Mouse (Mus musculus) ES-CJ7 (cell line): ENCODE results near the gene Ppm1b.

Source experiments
- DNase-seq: peaks from one replicate; pipeline ENCODE4 v3.0.0; 2011; ENCODE audit warnings: low read depth, low spot score

Gene Ppm1b

DNA sequence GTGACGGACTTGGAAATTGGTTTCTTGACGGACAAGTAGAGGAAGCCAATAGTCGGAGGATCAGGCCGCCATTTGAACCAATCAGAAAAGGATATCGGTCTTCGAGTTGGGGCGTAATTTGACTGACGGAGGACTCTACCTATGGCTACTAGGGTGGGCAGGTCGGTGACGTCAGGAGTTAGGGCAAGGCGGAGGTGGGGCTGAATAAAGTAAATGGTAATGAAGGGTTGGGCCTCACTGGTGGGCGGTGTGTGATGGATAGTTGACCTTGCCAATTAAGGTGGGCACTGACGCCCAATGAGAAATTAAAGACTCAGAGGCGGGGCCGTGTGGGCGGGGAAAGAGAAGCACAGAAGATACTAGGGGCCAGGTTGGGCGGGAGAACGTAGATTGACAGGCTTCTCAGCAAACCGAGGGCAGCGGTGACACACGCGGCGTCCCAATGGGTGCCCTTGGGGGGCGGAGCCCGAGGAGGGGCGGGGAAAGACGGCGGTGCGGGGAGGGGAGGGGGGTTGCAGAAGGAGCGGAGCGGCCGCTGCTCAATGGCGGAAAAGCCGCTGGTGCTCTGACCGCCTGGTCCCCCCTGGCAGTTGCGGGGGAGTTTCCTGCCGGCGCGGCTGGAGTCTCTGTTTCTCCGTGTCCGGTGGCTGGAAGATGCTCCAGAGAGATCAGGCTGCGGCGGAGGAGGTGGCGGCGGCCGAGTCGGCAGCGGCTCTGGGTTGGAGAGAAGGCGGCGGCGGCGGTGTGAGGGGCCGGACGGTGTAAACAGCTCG, 1.1 kb downstream of the Ppm1b start:
- peak; percentile 100 for DNase-seq

DNA sequence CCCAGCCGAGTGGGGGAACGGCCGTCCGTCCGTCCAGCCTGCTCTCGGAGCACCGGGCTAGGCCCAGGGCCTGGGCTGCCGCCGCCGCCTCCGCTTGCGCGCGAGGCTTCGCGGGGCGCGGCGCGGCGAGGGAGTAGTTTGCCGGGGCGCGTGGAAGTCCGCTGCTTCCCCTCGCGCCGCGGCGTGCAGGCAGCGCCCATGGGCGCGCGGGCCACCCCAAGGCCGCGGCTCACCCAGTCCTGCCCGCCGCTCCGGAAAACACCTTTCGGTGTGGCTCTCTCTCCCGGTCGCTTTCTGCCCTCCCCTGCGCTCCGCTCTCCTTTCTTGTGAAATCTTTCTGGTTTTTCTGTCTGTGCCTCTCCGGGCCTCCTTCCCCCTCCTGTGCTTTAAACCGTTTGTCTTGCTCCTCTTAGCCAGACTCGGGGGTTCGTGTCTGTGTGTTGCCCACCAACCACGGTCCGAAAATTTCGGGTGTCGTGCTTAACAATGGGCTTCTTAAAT, 1.9 kb downstream of the Ppm1b start:
- no peak for DNase-seq

DNA sequence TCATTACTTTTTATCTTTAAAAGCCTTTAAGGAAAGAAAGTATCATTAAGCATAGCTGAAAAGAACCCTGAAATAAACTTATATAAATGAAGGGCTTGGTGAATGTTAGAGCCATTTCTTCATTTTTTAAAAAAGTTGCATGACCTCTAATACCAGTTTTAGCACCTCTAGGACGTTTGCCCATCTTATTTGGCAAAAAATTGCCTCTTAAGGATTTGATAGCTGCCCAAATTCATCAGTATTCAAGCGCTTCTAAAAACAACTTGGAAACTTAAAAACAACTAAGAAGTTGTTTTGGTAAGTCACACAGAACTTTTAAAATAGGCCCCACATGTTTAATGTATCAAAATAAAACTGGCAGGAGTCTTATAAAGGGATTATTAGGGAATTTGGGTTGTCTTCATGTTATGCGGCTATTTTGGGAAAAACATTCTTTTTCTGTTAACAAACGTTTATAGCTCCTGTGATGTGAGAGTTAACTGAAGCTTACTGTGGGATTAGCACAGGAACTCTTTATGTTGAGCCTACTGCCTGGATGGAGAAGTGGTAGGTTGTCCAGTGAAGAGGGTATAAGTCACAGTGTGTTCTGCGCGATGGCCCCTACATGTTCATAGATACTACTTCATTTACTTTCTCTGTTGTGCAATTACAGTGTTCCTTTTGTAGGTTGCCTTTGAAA, 2.6 kb downstream of the Ppm1b start:
- DNase-seq: no peak

DNA sequence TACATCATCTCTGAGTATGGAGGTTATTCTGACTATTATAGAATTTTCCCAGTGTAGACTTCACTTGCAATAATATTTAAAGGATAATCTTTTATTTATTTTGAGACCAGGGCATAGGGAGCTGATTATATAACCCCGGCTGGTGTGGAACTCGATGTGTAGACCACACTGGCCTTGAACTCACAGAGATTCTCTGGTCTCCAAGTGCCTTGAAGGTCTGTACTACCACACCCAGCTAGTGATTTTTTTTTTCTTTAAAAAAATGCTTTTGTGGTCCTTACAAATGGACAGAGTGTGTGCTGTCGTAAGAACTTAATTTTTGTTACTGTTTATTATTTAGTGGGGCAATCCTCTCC, 3.1 kb downstream of the Ppm1b start:
- DNase-seq: no peak

DNA sequence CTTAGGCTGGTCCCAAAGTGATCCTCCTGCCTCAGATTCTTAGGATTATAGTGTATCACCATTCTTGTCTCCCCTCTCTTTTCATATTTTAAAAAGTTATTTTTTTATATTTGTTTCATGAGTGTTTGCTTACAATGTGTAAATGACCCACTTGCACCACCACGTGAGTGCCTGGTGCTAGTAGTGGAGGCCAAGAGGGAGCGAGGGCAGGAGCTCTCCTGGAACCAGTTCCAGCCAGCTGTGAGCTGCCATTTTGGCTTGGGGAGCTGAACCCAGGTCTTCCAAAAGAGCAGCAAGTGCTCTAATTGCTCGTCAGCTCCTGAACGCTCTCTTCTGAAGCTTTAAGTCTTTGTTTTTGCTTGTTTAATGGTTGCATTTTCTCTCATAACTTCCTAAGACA, 3.6 kb downstream of the Ppm1b start:
- DNase-seq: peak; percentile 85

DNA sequence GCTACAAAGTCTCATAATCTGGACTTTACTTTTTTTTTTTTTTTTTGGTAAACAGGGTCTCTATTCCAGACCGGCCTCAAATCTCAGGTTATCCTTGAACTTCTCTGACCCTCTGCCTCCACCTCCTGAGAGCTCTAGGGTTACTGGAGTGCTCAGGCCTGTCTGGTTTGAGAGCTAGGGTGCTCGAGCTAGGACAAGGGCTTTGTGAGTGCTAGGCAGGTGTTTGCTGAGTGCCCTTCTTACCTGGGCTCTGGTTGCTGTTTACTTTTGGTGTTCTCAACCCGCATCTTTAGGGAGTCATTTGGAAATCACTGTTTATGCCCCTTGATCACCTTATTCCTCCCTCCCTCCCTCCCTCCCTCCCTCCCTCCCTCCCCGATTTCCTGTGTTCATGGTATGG, 5.5 kb downstream of the Ppm1b start:
- DNase-seq: no peak

DNA sequence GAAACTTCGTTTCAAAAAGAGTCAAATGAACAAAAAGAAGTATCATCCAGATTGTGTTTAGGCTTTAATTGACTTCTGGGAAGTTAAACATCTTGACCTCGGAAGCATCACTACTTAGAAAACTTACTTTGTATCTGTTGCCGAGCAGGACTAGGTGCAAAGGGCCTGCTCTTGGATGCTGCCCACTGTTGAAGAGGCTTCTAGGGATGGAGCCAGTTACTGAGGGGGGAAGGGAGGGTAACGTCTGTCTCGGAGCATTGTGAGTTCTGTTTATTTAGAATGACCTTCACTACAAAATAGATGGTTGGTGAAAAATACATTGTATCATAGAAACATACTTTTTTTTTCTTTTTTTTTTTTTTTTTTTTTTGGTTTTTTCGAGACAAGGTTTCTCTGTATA, 7.1 kb downstream of the Ppm1b start:
- no peak for DNase-seq

DNA sequence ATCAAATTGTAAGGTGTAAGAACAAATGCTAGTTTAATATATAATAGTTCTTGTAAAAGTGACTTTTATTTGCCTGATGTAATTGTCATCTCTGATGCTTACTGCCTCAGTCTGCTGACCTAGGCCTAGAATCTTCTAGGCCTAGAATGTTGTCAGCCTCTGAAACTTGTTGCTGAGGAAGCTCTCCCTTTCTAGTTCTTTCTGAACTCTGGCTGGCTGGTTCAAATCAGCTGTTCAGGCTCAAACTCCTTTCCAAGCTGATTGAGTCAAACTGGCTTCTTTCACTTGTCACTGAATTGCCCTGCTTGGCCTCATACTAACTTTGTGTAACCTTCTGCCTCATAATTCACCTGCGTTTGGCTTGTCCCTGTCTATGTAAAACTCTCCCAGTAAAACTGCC, 9.7 kb downstream of the Ppm1b start:
- DNase-seq: no peak

DNA sequence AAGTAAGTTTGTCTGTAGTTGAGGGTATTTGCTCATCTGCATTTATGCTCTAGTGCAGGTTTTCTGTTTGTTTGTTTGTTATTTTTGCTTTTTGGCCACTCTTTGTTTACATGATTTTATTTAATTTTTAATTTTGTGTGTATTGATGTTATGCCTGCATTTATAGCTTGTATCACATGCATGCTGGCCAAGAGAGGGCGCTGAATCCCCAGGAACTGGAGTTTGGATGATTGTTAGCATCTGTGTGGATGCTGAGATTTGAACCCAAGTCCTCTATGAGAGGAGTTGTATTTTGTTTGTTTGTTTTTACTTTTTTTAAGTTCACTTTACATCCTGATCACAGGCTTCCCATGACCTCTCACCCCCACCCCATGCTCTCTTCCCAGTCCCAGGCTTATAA, 10.5 kb downstream of the Ppm1b start:
- no peak for DNase-seq

DNA sequence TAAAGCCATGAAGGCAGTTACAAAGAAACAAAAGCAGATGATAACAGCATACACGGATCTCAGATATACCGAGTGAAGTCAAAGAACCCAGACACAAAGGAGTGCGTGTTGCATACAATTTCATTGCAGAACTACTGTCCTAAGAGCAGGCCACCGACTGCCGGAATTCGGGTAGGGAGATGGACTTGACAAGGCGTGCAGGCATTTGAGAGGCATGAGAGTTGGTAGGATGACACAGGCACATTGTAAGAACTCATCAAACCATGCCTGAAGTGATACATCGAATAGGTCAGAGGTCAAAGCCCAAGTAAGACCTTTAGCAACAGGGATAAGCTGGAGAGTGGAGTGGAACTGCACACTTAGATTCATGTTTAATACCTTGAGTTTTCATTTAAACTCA, 13.4 kb downstream of the Ppm1b start:
- no peak for DNase-seq

DNA sequence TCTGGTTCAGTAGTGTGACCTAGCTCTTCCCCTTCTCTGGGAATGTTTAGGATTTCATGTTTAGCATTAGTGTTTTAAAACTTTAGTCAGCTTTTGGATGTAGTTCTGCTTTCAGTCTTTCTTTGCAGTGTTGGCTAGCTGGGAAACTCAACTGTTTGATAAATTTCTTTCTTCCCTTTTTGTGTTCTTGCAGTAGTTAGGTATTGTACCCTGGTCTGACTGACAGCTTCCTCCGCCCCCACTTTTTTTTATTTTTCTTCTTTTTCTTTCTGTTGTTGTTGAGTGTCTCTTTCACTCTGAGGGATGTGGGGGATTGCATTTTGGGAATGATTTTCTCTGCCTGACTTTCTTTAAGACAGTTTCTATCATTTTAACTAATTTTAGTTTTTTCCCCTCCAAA, 25.2 kb downstream of the Ppm1b start:
- DNase-seq: no peak

DNA sequence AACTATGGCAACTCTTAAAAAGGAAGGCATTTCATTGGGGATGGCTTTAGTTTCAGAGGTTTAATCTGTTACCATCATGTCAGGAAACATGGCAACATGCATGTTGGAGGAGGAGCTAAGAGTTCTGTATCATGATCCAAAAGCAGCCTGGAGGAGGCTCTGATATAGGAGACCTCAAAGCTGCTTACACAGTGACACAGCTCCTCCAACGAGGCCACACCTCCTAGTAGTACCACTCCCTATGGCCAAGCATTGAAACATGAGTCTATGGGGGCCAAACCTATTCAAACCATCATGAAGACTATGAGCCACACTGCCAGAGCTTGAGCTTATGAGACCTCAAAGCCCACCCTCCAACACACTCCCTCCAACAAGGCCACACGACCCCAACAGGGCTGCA, 26.2 kb downstream of the Ppm1b start:
- DNase-seq: no peak

DNA sequence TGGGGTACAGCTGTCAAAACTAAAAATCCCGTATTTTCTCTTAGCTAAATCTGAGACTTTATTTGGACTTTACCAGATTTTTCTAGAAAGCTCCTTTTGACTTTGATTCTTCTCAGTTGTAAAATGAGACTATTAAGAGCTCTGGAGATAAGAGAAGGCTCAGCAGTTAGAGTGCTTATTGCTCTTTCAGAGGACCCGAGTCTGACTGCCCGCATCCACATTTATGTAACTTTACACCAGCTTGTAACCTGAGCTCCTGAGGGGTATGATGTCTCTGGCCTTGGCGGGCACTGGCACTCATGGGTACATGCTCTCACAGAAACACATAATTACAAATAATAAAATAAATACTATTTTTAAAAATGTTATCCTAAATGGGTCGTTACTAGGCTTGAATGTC, 29.8 kb downstream of the Ppm1b start:
- no peak for DNase-seq

DNA sequence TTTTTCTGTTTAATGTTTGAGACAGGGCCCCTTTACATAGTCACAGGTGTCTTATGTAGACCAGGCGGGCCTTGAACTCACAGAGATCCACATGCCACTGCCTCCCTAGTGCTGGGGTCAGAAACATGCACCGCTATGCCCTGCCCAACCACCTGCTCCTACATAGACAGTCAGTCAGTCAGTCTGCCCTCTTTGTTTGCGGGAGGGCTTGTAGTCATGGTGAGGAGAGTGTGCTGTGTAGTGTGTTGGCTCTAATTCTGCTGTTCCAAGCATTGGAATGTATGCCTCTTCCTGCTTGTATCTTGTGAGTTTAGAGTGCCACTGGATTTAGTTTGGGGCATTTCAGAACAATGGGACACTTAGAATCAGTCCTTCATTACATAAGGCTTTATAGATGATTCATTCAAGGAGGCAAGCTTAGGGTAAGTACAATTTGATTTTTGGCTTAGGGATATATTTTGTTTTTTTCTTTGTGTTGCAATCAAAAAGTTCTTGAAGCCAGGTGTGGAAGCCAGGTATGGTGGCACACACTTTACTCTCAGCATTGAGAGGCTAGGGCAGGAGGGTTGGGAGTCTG, 31.4 kb downstream of the Ppm1b start:
- DNase-seq: no peak

DNA sequence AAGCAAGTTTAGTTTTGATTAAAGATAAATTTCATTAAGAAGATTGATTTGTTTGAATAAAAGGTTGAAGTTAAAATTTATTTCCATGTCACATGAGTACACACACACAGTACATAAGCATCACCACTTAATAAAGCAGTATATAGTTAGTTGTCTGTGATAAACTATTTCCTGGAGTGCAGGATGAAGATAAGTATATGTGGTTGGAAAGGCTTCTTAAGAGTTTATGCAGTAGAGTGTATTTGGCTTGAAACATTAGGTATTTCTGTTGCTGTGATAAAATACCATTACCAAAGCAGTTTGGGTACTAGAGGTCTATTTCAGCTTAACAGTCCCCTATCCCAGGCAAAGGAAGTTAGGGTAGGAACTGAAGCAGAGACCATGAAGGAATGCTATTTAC, 32.0 kb downstream of the Ppm1b start:
- no peak for DNase-seq

DNA sequence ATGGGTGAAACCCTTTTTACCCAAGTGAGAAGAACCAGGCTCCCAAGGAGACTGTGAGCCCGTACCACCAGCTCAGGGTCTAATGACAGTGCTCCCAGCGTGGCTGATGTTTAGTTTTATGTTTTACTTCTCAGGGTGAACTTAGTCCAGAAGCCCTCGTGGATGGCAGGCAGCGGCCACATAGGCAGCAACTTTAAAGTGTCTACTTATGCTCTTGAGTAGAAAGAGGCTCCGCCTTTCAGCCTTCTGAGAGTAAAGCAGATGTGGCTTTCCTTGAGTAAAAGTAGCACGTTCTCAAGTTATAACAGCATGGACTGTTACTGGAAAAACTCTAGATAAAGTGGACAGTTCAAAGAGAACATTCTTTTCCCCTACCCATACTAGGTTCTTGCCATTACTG, 39.3 kb downstream of the Ppm1b start:
- no peak for DNase-seq

DNA sequence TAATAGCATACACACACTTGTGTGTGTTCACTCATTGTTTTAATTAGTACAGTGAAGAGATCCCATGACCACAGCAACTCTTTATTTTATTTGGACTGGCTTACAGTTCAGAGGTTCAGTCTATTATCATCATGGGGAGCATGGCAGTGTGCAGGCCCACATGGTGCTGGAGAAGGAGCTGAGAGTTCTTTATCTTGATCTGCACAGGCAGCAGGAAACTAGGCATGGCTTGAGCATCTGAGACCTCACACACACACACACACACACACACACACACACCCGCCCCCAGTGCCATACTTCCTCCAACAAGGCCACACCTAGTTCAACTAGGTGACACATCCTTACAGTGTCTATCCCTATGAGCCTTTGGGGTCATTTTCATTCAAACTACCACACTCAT, 41.1 kb downstream of the Ppm1b start:
- DNase-seq: no peak

DNA sequence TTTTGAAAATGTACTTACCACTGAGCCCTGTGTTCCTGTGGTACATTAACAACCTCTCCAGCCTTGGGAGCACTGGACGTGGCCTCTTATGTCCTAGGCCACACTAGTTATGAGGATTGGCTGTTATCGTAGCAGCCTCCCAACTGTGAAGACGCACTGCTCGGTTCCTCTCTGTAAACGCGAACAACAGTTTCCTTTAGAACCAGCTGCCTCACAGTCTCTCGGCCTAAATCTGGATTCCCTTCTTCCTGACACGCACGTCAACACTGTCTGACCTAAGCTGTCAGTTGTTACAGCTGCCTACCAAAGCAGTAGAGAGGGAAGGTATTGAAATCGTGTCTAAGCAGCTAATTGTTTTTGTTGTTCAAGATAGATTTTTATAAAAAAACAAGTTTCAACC, 43.1 kb downstream of the Ppm1b start:
- DNase-seq: no peak

DNA sequence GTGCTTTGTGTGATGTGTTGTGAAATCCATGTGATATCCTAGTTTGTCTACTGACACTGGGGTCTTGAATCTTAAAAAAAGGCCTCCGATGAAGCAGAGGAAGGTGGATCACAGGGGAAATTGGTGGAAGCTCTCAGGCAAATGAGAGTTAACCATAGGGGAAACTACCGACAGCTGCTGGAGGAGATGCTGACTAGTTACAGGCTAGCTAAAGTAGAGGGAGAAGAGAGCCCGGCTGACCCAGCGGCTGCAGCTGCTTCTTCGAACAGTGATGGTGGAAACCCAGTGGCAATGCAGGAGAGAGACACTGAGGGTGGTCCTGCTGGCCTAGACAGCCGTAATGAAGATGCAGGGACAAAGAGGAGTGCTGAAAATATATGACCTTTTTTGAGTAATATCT, 56.9 kb downstream of the Ppm1b start:
- DNase-seq: no peak

DNA sequence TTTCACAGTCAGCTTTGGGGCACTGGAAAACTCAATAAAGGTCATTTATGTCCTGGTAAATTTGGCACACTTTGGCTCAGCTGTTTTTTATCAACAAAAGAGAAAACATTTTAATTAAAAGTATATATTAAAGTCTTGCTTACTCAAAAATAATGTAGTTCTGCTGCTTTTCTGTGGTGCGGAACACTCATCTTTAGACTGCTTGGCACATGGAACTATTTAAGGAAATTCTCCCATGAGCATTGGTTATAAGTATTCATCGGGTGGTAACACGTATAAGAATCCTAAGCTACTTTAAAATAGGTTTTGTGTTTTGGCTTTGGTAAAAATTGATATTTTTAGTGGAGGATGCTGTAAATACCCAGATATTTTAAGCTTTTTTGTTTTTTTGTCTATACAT, 58.1 kb downstream of the Ppm1b start:
- no peak for DNase-seq

DNA sequence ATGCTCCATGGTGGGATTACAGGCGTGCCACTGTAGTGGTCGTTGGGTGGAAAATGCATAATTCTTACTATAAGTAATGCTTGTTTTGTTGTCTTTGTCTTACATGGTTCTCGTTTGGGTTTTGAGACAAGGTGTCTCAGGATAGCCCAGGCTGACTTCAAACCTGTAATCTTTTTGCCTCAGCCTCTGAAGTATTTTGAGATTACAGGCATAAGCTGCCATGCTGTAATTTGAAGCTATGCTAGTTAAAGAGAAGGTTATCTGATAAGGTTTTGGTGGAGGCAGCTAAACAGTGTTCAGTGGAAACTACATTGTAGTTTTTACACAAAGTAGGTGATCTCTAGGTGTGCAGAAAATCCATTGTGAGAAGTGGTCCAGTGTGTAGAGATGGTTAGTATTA, 61.8 kb downstream of the Ppm1b start:
- DNase-seq: no peak

DNA sequence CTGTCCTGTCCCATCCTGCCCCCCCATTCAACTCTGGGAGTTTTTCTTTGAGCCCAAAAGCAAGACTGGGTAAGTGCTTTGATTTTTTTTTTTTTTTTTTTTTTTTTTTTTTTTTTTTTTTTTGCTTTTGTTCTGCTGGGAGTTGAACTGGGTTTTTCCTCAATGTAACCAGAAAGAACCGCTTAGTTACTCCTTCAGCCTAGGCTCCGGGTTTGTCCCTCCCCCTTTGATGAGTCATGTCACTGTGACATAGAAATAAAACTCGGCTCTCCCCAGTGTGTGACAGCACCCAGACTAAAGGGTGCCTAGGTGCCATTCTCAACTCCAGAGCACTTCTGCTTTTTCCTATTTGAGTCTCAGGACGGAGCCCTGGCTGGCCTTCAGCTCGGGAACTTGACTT, 62.3 kb downstream of the Ppm1b start:
- DNase-seq: no peak

DNA sequence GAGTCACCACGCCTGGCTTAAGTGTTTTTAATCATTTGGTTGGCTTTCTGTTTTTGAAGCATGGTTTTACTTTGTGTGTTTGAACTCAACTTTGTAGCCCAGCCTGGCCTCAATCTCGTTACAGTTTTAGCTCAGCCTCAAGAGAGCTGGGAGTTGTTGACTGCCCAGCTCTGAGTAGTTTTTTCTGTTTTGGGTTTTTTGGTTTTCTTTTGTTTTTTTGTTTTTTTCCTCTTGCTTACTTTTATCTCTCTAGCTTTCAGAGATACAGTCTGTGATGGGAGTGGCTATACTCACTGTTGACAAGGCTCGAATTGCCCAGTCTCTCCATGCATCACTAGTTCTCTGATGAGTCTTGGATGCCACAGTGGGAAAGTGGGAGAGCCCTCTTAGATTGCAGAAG, 63.8 kb downstream of the Ppm1b start:
- no peak for DNase-seq
